Mouse (Mus musculus): ENCODE measurements around the gene Gpr146. TPM values are rescaled to one million over a fixed set of nuclear protein-coding genes. Genes with fewer than 3 reads are reported as not detected.

Gpr146 gene
- polyA plus RNA-seq, 1 experiment from 2014 or later = 13.4 TPM

DNA sequence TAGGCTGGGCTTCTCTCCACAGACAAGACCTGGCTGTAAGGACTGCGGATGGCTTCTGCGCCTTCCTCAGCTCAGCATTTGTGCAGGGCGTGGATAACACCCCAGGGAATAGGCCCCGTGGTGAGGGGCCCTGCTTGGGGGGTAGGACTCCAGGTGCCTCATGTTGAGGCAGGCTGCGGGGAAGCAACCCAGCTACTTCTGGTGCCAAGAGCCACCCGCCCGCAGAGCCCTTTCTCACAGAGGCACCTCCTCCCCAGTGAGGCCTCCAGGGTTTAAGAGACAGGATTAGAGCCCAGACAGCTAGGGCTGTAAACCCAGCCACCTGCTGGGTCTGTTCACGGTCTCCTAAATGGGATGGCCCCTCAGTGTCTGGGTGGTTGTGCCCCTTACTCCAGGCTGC is 25.9 kb upstream of the Gpr146 start:
- Histone ChIP-seq H3K27ac (ENCODE audit: low read depth, low read length) (no peak overlapping the region), H3K4me3 (ENCODE audit: low read depth, low read length) (no peak overlapping the region), H3K4me2 (no peak overlapping the region), H3K9ac (ENCODE audit: low read depth, low read length) (no peak overlapping the region), H3K36me3 (ENCODE audit: control insufficient read depth, insufficient read depth, low read length) (no peaks in the 10 kb centered on the region), H3K4me1 (replicated peaks; ENCODE audit: control insufficient read depth, insufficient read depth, low read length) (peaks cover 12% of the 10 kb centered on the region), H3K9me3 (ENCODE audit: control insufficient read depth, low read length) (no peaks in the 10 kb centered on the region), H3K27me3 (replicated peaks; ENCODE audit: control insufficient read depth, insufficient read depth, low read length) (no peaks in the 10 kb centered on the region; the same call in 1 of the 2 replicates)
- ATAC-seq (replicated peaks; ENCODE audit: low FRiP score) (no peak), DNase-seq (ENCODE audit: low spot score) (no peak)
- 41% methylated on average over 8 of the region's 8 CpGs for WGBS

DNA sequence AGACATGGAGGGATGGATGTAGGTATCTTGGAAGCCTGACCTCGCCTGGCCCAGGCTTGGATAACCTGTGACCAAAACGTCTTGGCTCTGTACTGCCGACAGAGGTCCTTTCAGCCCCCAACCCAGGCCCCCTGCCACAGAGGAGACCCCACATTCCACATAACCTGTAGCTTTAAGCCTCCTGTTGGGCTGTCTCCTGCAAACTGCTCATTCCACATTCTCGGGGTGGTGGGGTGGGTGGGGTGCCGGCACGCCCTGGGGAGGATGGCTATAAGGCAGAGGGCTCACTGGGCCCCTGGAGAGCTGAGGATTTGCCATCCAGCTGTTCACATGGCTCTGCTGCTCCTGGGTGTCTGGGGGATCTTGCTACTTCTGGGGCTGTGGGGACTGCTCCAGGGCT is 25.2 kb upstream of the Gpr146 start, which contains the start of gene Cyp2w1:
Gene Cyp2w1 (plus strand): TSS at position 301 of the 400 bp plus-strand sequence.
- WGBS = 47% methylated on average over 6 of the region's 6 CpGs
- Histone ChIP-seq H3K27ac (ENCODE audit: low read depth, low read length) (no peak within 1 kb of the TSS), H3K9ac (ENCODE audit: low read depth, low read length) (no peak within 1 kb of the TSS), H3K4me1 (replicated peaks; ENCODE audit: control insufficient read depth, insufficient read depth, low read length) (peaks cover 12% of the 10 kb centered on the region), H3K4me2 (no peak within 1 kb of the TSS), H3K4me3 (ENCODE audit: low read depth, low read length) (no peak within 1 kb of the TSS), H3K27me3 (replicated peaks; ENCODE audit: control insufficient read depth, insufficient read depth, low read length) (no peaks in the 10 kb centered on the region; the same call in 1 of the 2 replicates), H3K9me3 (ENCODE audit: control insufficient read depth, low read length) (no peaks in the 10 kb centered on the region), H3K36me3 (ENCODE audit: control insufficient read depth, insufficient read depth, low read length) (no peaks in the 10 kb centered on the region)
- DNase-seq (ENCODE audit: low spot score) (no peak), ATAC-seq (replicated peaks; ENCODE audit: low FRiP score) (no peak)

DNA sequence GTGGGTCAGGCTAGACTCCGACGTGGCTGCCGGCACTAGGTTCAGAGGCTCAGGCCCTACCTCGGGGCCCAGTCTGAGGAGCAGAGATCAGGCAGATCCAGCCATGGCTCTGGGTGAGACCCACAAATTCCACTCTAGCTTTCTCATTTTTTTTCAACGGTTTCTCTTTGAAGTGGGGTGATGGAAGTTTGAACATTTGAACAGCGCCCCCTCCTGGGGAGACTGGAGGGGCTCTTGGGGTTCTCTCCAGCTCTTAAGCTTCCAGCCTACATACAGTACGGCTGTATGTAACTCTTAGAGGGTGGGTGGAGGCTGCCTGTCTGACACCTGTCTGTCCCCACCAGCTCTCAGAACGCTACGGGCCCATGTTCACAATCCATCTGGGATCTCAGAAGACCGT is 24.0 kb upstream of the Gpr146 start:
- Histone ChIP-seq H3K27me3 (replicated peaks; ENCODE audit: control insufficient read depth, insufficient read depth, low read length) (no peaks in the 10 kb centered on the region; the same call in 1 of the 2 replicates), H3K4me3 (ENCODE audit: low read depth, low read length) (no peak overlapping the region), H3K4me1 (replicated peaks; ENCODE audit: control insufficient read depth, insufficient read depth, low read length) (peaks cover 12% of the 10 kb centered on the region), H3K4me2 (no peak overlapping the region), H3K9ac (ENCODE audit: low read depth, low read length) (no peak overlapping the region), H3K9me3 (ENCODE audit: control insufficient read depth, low read length) (no peaks in the 10 kb centered on the region), H3K27ac (ENCODE audit: low read depth, low read length) (no peak overlapping the region), H3K36me3 (ENCODE audit: control insufficient read depth, insufficient read depth, low read length) (no peaks in the 10 kb centered on the region)
- DNase-seq (ENCODE audit: low spot score) (no peak), ATAC-seq (replicated peaks; ENCODE audit: low FRiP score) (0 out of 2 replicates have a peak, but pooled peaks have one; percentile 21)
- WGBS = 58% methylated on average over 10 of the region's 10 CpGs

DNA sequence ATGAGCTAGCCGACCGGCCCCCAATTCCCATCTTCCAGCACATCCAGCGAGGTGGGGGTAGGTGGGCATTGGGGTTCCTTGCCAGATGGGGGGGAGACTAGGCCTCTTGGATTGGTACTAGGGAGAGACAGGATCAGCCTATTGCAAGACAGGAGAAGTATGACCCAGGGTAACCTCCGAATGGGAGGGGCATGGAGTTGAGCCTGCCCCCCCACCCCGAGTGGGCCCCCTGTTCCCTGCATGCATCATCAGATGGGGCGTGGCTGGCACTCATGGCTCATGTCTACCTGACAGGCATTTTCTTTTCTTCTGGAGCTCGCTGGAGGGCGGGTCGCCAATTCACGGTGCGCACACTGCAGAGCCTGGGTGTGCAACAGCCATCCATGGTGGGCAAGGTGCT is 23.6 kb upstream of the Gpr146 start:
- H3K9me3 ChIP-seq (ENCODE audit: control insufficient read depth, low read length) = no peaks in the 10 kb centered on the region
- H3K4me1 ChIP-seq (replicated peaks; ENCODE audit: control insufficient read depth, insufficient read depth, low read length) = peaks cover 12% of the 10 kb centered on the region
- H3K36me3 ChIP-seq (ENCODE audit: control insufficient read depth, insufficient read depth, low read length) = no peaks in the 10 kb centered on the region
- no peak overlapping the region for H3K4me2 ChIP-seq
- no peaks in the 10 kb centered on the region; the same call in 1 of the 2 replicates for H3K27me3 ChIP-seq (replicated peaks; ENCODE audit: control insufficient read depth, insufficient read depth, low read length)
- no peak overlapping the region for H3K9ac ChIP-seq (ENCODE audit: low read depth, low read length)
- 0 out of 2 replicates have a peak, but pooled peaks have one; percentile 1 for ATAC-seq (replicated peaks; ENCODE audit: low FRiP score)
- no peak for DNase-seq (ENCODE audit: low spot score)
- no peak overlapping the region for H3K27ac ChIP-seq (ENCODE audit: low read depth, low read length)
- 81% methylated on average over 11 of the region's 11 CpGs for WGBS
- H3K4me3 ChIP-seq (ENCODE audit: low read depth, low read length) = no peak overlapping the region

DNA sequence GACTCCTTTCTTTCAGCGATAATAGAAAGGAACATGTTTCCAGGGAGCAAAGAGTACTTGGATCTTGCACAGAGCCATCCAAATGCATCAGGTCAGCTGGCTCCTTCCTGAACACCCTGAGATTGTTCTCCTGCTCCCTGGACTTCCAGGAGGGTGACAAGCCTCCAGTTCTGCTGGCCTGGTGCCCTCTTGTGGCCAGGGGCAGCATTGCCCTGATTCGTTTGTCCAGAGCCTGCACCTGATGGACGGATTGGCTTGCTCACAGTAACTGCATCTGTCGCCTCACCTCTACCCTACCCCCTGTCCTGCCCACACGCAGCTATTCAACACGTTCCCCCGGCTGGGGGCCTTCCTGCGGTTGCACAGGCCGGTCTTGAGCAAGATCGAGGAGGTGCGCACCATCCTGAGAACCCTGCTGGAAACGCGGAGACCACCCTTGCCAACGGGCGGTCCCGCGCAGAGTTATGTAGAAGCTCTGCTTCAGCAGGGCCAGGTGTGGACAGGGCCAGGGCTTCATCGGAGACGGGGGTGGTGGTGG is 22.2 kb upstream of the Gpr146 start:
- Histone ChIP-seq H3K27me3 (replicated peaks; ENCODE audit: control insufficient read depth, insufficient read depth, low read length) (no peaks in the 10 kb centered on the region; the same call in 1 of the 2 replicates), H3K4me3 (ENCODE audit: low read depth, low read length) (no peak overlapping the region), H3K4me1 (replicated peaks; ENCODE audit: control insufficient read depth, insufficient read depth, low read length) (peaks cover 8% of the 10 kb centered on the region; the same call in 1 of the 2 replicates), H3K27ac (ENCODE audit: low read depth, low read length) (no peak overlapping the region), H3K36me3 (ENCODE audit: control insufficient read depth, insufficient read depth, low read length) (no peaks in the 10 kb centered on the region), H3K9me3 (ENCODE audit: control insufficient read depth, low read length) (no peaks in the 10 kb centered on the region), H3K4me2 (no peak overlapping the region), H3K9ac (ENCODE audit: low read depth, low read length) (no peak overlapping the region)
- no peak for DNase-seq (ENCODE audit: low spot score)
- WGBS = 36% methylated on average over 19 of the region's 19 CpGs
- ATAC-seq (replicated peaks; ENCODE audit: low FRiP score) = no peak

DNA sequence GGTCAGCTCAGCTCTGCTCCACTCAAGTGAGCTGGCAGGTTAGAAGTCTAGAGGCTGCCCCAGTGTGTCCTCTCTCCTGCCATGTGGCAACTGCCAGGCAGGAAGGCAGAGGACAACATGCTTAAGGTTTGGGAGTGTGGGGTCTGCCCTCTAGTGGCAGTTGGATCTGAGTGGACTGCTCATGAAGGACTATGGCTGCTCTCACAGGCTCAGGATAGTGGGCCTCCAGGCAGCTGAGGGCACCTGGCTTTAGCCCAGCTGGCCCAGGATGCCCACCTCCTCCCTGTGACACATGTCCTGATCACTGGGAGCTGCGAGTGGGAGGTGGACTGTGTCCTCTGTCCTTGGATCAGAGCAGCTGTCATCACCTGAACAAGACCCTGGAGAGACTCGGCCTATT is 18.8 kb upstream of the Gpr146 start:
- Histone ChIP-seq H3K9ac (ENCODE audit: low read depth, low read length) (no peak overlapping the region), H3K9me3 (ENCODE audit: control insufficient read depth, low read length) (no peaks in the 10 kb centered on the region), H3K4me3 (ENCODE audit: low read depth, low read length) (no peak overlapping the region), H3K36me3 (ENCODE audit: control insufficient read depth, insufficient read depth, low read length) (no peaks in the 10 kb centered on the region), H3K27ac (ENCODE audit: low read depth, low read length) (no peak overlapping the region), H3K27me3 (replicated peaks; ENCODE audit: control insufficient read depth, insufficient read depth, low read length) (no peaks in the 10 kb centered on the region), H3K4me2 (no peak overlapping the region), H3K4me1 (replicated peaks; ENCODE audit: control insufficient read depth, insufficient read depth, low read length) (peaks cover 1% of the 10 kb centered on the region; the same call in 1 of the 2 replicates)
- 76% methylated on average over 2 of the region's 2 CpGs for WGBS
- DNase-seq (ENCODE audit: low spot score) (no peak), ATAC-seq (replicated peaks; ENCODE audit: low FRiP score) (no peak)

DNA sequence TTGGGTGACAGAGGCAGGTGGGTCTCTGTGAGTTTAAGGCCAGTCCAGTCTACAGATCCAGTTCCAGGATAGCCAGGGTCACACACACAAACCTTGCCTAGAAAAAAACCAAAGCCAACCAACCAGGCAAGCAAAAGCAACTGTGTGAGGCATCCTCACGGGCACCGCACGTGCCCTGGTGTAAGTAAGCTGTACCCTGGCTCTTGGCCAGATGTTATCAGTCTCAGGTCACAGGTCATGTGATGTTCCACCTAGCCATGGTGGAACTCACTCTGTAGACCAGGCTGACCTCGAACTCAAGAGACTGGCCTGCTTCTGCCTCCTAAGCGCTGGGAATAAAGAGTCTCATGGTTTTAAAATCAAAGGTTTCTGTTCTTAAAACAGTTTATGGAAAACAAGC is 18.3 kb upstream of the Gpr146 start:
- 91% methylated on average over 5 of the region's 5 CpGs for WGBS
- Histone ChIP-seq H3K27me3 (replicated peaks; ENCODE audit: control insufficient read depth, insufficient read depth, low read length) (no peaks in the 10 kb centered on the region), H3K4me1 (replicated peaks; ENCODE audit: control insufficient read depth, insufficient read depth, low read length) (peaks cover 7% of the 10 kb centered on the region), H3K4me2 (no peak overlapping the region), H3K9ac (ENCODE audit: low read depth, low read length) (no peak overlapping the region), H3K4me3 (ENCODE audit: low read depth, low read length) (no peak overlapping the region), H3K36me3 (ENCODE audit: control insufficient read depth, insufficient read depth, low read length) (no peaks in the 10 kb centered on the region), H3K9me3 (ENCODE audit: control insufficient read depth, low read length) (no peaks in the 10 kb centered on the region), H3K27ac (ENCODE audit: low read depth, low read length) (no peak overlapping the region)
- ATAC-seq (replicated peaks; ENCODE audit: low FRiP score) = no peak
- no peak for DNase-seq (ENCODE audit: low spot score)

DNA sequence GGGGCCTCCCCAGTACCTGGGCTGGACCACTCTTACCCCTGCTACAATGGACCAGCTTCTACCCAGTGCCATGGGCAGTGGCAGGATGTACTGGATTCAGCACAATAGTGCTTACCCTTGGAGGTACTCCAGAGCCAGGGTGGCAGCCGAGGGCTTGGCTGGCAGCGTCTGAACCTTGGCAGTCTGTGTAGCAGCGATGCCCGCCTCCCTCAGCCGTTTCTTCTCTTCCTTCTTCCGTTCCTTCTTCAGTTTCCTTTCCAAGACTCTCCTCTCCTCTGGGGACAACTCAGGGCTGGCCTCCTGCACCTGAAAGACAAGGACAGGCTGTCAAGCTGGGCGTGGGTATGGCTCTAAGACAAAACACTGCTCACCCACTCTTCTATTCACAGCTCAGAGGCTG is 13.6 kb upstream of the Gpr146 start:
- WGBS = 58% methylated on average over 7 of the region's 7 CpGs
- ATAC-seq (replicated peaks; ENCODE audit: low FRiP score) (no peak), DNase-seq (ENCODE audit: low spot score) (no peak)
- no peak overlapping the region; the same call in 1 of the 2 replicates for H3K27ac ChIP-seq (ENCODE audit: low read depth, low read length)
- no peaks in the 10 kb centered on the region for H3K36me3 ChIP-seq (ENCODE audit: control insufficient read depth, insufficient read depth, low read length)
- H3K9ac ChIP-seq (ENCODE audit: low read depth, low read length) = no peak overlapping the region
- H3K4me1 ChIP-seq (replicated peaks; ENCODE audit: control insufficient read depth, insufficient read depth, low read length) = peaks cover 40% of the 10 kb centered on the region
- no peak overlapping the region for H3K4me2 ChIP-seq
- no peak overlapping the region for H3K4me3 ChIP-seq (ENCODE audit: low read depth, low read length)
- H3K9me3 ChIP-seq (ENCODE audit: control insufficient read depth, low read length) = no peaks in the 10 kb centered on the region
- H3K27me3 ChIP-seq (replicated peaks; ENCODE audit: control insufficient read depth, insufficient read depth, low read length) = no peaks in the 10 kb centered on the region

DNA sequence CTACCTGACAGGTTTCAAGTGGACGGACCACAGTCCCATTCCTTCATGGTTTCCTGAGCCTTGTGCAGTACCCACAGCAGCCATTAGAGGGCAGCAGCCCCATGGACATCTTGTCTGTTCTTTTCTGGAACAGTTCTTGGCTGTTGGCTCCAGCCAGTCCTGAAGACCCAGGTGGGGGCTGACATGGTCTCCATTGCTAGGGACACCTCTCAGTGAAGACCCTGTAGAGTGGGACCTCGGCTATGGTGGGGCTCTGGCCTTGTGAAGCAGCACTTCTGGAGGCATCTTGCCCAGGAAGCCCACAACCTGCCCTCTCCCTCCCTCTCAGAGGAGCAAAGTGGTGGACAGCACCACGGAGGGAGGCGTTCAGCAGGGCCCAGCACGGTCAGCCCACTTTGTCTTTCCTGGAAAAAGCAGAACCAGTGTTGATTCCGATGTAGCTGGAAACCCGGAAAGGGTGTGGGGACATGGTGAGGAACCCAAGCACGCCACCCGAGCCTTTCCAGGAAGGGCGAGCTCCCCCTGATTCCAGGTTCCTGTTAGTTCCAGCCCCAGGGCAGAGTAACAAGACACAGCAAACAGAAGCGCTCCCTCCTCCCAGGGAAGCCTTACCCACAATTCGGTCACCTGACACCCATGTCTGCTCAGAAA is 13.1 kb upstream of the Gpr146 start:
- ATAC-seq (replicated peaks; ENCODE audit: low FRiP score) (peak; percentile 48), DNase-seq (ENCODE audit: low spot score) (peak; percentile 81)
- Histone ChIP-seq H3K4me3 (ENCODE audit: low read depth, low read length) (no peak overlapping the region), H3K4me2 (peak overlapping the region; percentile 32), H3K27me3 (replicated peaks; ENCODE audit: control insufficient read depth, insufficient read depth, low read length) (no peaks in the 10 kb centered on the region), H3K4me1 (replicated peaks; ENCODE audit: control insufficient read depth, insufficient read depth, low read length) (peaks cover 43% of the 10 kb centered on the region), H3K36me3 (ENCODE audit: control insufficient read depth, insufficient read depth, low read length) (no peaks in the 10 kb centered on the region), H3K9me3 (ENCODE audit: control insufficient read depth, low read length) (no peaks in the 10 kb centered on the region), H3K9ac (ENCODE audit: low read depth, low read length) (0 out of 2 replicates have a peak overlapping the region, but pooled peaks have one; percentile 7), H3K27ac (ENCODE audit: low read depth, low read length) (peak overlapping the region; percentile 57)
- WGBS = 22% methylated on average over 12 of the region's 12 CpGs
